Mouse (Mus musculus): ENCODE results near the gene Mutyh. TPM values are rescaled to one million over a fixed set of nuclear protein-coding genes. Genes with fewer than 3 reads are reported as not detected.
"Not testable (repeated sequence)": the region's sequence is repeated elsewhere in the genome, so short reads cannot be mapped to it uniquely, and the experiment has no call there.

The Mutyh gene
- polyA plus RNA-seq, 1 experiment from 2014 or later = 12.0 TPM

DNA sequence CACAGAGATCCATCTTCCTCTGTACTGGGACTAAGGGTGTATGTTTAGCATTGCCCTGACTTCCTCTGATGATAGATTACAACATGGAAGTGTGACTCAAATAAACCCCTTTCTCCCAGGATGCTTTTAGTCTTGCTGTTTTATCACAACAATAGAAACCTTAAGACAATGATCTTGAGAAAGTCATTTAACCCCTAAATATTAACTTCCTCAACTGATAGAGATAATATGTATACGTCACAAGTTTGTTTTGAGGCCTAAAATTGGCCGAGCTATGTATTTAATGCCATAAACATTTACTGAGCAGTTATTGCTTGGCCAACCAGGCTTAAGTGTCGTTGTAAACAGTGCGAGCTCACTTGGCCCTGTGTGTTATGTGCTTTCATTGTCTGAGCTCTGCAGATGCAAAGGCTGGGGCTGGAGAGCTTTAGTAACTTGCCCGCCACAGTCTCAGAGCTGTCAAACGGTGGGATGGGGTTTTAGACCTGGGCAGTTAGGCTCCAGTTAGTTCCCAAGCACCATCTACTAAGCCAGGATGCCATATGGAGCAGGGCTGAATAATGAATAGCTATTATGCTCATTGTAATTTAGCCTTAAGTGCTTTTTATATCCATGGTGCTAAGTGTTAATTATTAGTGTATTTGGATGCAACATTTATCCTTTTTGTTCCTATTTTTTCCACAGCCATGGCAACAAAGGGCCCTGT lies 22.0 kb downstream of the Mutyh start:
- Histone ChIP-seq H3K36me3 (ENCODE audit: control insufficient read depth, insufficient read depth, low read length) (no peaks in the 10 kb centered on the region), H3K27me3 (ENCODE audit: control insufficient read depth, insufficient read depth, low read length) (no peaks in the 10 kb centered on the region), H3K4me3 (ENCODE audit: low read depth, low read length) (no peak overlapping the region), H3K27ac (ENCODE audit: low read depth, low read length) (no peak overlapping the region), H3K4me1 (ENCODE audit: control insufficient read depth, insufficient read depth, low read length) (peaks cover 6% of the 10 kb centered on the region; the same call in 1 of the 2 replicates), H3K4me2 (no peak overlapping the region), H3K9me3 (replicated peaks; ENCODE audit: control insufficient read depth, low read length) (no peaks in the 10 kb centered on the region), H3K9ac (ENCODE audit: low read depth, low read length) (no peak overlapping the region)
- ATAC-seq (replicated peaks; ENCODE audit: insufficient number of reproducible peaks, low FRiP score, low TSS enrichment) = no peak
- 65% methylated on average over 6 of the region's 6 CpGs for WGBS (ENCODE audit: insufficient replicate concordance)

GRCm38 (mm10) chr4:116830070-116830368 lies 22.5 kb downstream of the Mutyh start:
- Histone ChIP-seq H3K9ac (ENCODE audit: low read depth, low read length) (no peak overlapping the region), H3K4me3 (ENCODE audit: low read depth, low read length) (no peak overlapping the region), H3K36me3 (ENCODE audit: control insufficient read depth, insufficient read depth, low read length) (no peaks in the 10 kb centered on the region), H3K4me2 (no peak overlapping the region), H3K4me1 (ENCODE audit: control insufficient read depth, insufficient read depth, low read length) (peaks cover 5% of the 10 kb centered on the region; the same call in 1 of the 2 replicates), H3K27ac (ENCODE audit: low read depth, low read length) (no peak overlapping the region), H3K27me3 (ENCODE audit: control insufficient read depth, insufficient read depth, low read length) (no peaks in the 10 kb centered on the region), H3K9me3 (replicated peaks; ENCODE audit: control insufficient read depth, low read length) (no peaks in the 10 kb centered on the region)
- WGBS (ENCODE audit: insufficient replicate concordance) = 37% methylated on average over 6 of the region's 6 CpGs
- no peak for ATAC-seq (replicated peaks; ENCODE audit: insufficient number of reproducible peaks, low FRiP score, low TSS enrichment)

- no peak overlapping the region for H3K27ac ChIP-seq (ENCODE audit: low read depth, low read length)
- H3K36me3 ChIP-seq (ENCODE audit: control insufficient read depth, insufficient read depth, low read length) = no peaks in the 10 kb centered on the region
- H3K4me2 ChIP-seq = no peak overlapping the region
- H3K27me3 ChIP-seq (ENCODE audit: control insufficient read depth, insufficient read depth, low read length) = peaks cover 3% of the 10 kb centered on the region; the same call in 1 of the 2 replicates
- no peaks in the 10 kb centered on the region for H3K4me1 ChIP-seq (ENCODE audit: control insufficient read depth, insufficient read depth, low read length)
- 47% methylated on average over 2 of the region's 2 CpGs for WGBS (ENCODE audit: insufficient replicate concordance)
- no peak overlapping the region for H3K9ac ChIP-seq (ENCODE audit: low read depth, low read length)
- no peak for ATAC-seq (replicated peaks; ENCODE audit: insufficient number of reproducible peaks, low FRiP score, low TSS enrichment)
- H3K4me3 ChIP-seq (ENCODE audit: low read depth, low read length) = no peak overlapping the region
- H3K9me3 ChIP-seq (replicated peaks; ENCODE audit: control insufficient read depth, low read length) = no peaks in the 10 kb centered on the region
These were observed 31.5 kb downstream of the Mutyh start for GRCm38 (mm10) chr4:116838999-116839398.

GRCm38 (mm10) chr4:116840096-116840495 lies 32.6 kb downstream of the Mutyh start:
- 9% methylated on average over 20 of the region's 29 CpGs for WGBS (ENCODE audit: insufficient replicate concordance)
- Histone ChIP-seq H3K4me2 (peak overlapping the region; percentile 60), H3K4me3 (ENCODE audit: low read depth, low read length) (peak overlapping the region; percentile 21)

DNA sequence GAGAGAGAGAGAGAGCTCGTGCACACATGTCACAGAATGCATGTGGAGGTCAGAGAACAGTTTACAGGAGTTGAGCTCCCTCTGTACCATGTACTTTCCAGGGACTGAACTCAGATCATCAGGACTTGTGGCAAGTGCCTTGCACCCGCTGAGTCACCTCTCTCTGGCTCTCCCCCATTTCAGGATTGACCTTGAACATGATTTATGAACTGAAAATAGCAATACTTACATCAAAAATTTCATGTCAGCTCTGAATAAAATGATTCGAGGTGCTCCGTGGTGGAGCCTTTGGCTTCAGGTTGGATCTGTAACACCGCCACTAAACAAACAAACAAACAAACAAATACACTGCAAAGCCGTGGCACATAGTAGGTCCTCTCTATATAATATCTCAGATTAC lies 33.3 kb downstream of the Mutyh start:
- WGBS (ENCODE audit: insufficient replicate concordance) = 75% methylated on average over 6 of the region's 6 CpGs
- H3K27me3 ChIP-seq (ENCODE audit: control insufficient read depth, insufficient read depth, low read length) = peaks cover 3% of the 10 kb centered on the region; the same call in 1 of the 2 replicates
- H3K27ac ChIP-seq (ENCODE audit: low read depth, low read length) = no peak overlapping the region
- H3K9ac ChIP-seq (ENCODE audit: low read depth, low read length) = no peak overlapping the region
- H3K4me1 ChIP-seq (ENCODE audit: control insufficient read depth, insufficient read depth, low read length) = no peaks in the 10 kb centered on the region
- H3K9me3 ChIP-seq (replicated peaks; ENCODE audit: control insufficient read depth, low read length) = no peaks in the 10 kb centered on the region
- no peak overlapping the region for H3K4me2 ChIP-seq
- no peak overlapping the region for H3K4me3 ChIP-seq (ENCODE audit: low read depth, low read length)
- no peak for ATAC-seq (replicated peaks; ENCODE audit: insufficient number of reproducible peaks, low FRiP score, low TSS enrichment)
- no peaks in the 10 kb centered on the region for H3K36me3 ChIP-seq (ENCODE audit: control insufficient read depth, insufficient read depth, low read length)

More at GRCm38 (mm10) chr4:116840096-116840495, 32.6 kb downstream of the Mutyh start:
- not testable (repeated sequence) for ATAC-seq (replicated peaks; ENCODE audit: insufficient number of reproducible peaks, low FRiP score, low TSS enrichment); H3K4me1 ChIP-seq (ENCODE audit: control insufficient read depth, insufficient read depth, low read length); H3K9ac ChIP-seq (ENCODE audit: low read depth, low read length); H3K36me3 ChIP-seq (ENCODE audit: control insufficient read depth, insufficient read depth, low read length); H3K9me3 ChIP-seq (replicated peaks; ENCODE audit: control insufficient read depth, low read length); H3K27me3 ChIP-seq (ENCODE audit: control insufficient read depth, insufficient read depth, low read length); H3K27ac ChIP-seq (ENCODE audit: low read depth, low read length)

- Histone ChIP-seq H3K4me3 (ENCODE audit: low read depth, low read length) (no peak overlapping the region), H3K4me2 (no peak overlapping the region), H3K4me1 (ENCODE audit: control insufficient read depth, insufficient read depth, low read length) (no peaks in the 10 kb centered on the region), H3K27me3 (ENCODE audit: control insufficient read depth, insufficient read depth, low read length) (peaks cover 3% of the 10 kb centered on the region; the same call in 1 of the 2 replicates), H3K27ac (ENCODE audit: low read depth, low read length) (no peak overlapping the region), H3K9me3 (replicated peaks; ENCODE audit: control insufficient read depth, low read length) (no peaks in the 10 kb centered on the region), H3K36me3 (ENCODE audit: control insufficient read depth, insufficient read depth, low read length) (no peaks in the 10 kb centered on the region), H3K9ac (ENCODE audit: low read depth, low read length) (no peak overlapping the region)
- no peak for ATAC-seq (replicated peaks; ENCODE audit: insufficient number of reproducible peaks, low FRiP score, low TSS enrichment)
- WGBS (ENCODE audit: insufficient replicate concordance) = 94% methylated on average over 3 of the region's 3 CpGs
These were observed 36.8 kb downstream of the Mutyh start for GRCm38 (mm10) chr4:116844324-116844723.

- Histone ChIP-seq H3K4me2 (no peak overlapping the region), H3K27me3 (ENCODE audit: control insufficient read depth, insufficient read depth, low read length) (no peaks in the 10 kb centered on the region), H3K36me3 (ENCODE audit: control insufficient read depth, insufficient read depth, low read length) (no peaks in the 10 kb centered on the region), H3K4me1 (ENCODE audit: control insufficient read depth, insufficient read depth, low read length) (no peaks in the 10 kb centered on the region), H3K9me3 (replicated peaks; ENCODE audit: control insufficient read depth, low read length) (no peaks in the 10 kb centered on the region), H3K27ac (ENCODE audit: low read depth, low read length) (no peak overlapping the region), H3K9ac (ENCODE audit: low read depth, low read length) (no peak overlapping the region), H3K4me3 (ENCODE audit: low read depth, low read length) (no peak overlapping the region)
- ATAC-seq (replicated peaks; ENCODE audit: insufficient number of reproducible peaks, low FRiP score, low TSS enrichment) = no peak
- whole genome bisulfite sequencing (ENCODE audit: insufficient replicate concordance) = 78% methylated on average over 3 of the region's 3 CpGs
These were observed 42.4 kb downstream of the Mutyh start for GRCm38 (mm10) chr4:116849901-116850300.

GRCm38 (mm10) chr4:116854286-116854685 lies 46.8 kb downstream of the Mutyh start:
- no peak overlapping the region for H3K9ac ChIP-seq (ENCODE audit: low read depth, low read length)
- 15% methylated on average over 2 of the region's 2 CpGs for WGBS (ENCODE audit: insufficient replicate concordance)
- H3K9me3 ChIP-seq (replicated peaks; ENCODE audit: control insufficient read depth, low read length) = no peaks in the 10 kb centered on the region
- H3K4me2 ChIP-seq = no peak overlapping the region
- no peak overlapping the region for H3K27ac ChIP-seq (ENCODE audit: low read depth, low read length)
- no peaks in the 10 kb centered on the region for H3K4me1 ChIP-seq (ENCODE audit: control insufficient read depth, insufficient read depth, low read length)
- H3K36me3 ChIP-seq (ENCODE audit: control insufficient read depth, insufficient read depth, low read length) = no peaks in the 10 kb centered on the region
- H3K4me3 ChIP-seq (ENCODE audit: low read depth, low read length) = no peak overlapping the region
- no peaks in the 10 kb centered on the region for H3K27me3 ChIP-seq (ENCODE audit: control insufficient read depth, insufficient read depth, low read length)
- ATAC-seq (replicated peaks; ENCODE audit: insufficient number of reproducible peaks, low FRiP score, low TSS enrichment) = no peak

DNA sequence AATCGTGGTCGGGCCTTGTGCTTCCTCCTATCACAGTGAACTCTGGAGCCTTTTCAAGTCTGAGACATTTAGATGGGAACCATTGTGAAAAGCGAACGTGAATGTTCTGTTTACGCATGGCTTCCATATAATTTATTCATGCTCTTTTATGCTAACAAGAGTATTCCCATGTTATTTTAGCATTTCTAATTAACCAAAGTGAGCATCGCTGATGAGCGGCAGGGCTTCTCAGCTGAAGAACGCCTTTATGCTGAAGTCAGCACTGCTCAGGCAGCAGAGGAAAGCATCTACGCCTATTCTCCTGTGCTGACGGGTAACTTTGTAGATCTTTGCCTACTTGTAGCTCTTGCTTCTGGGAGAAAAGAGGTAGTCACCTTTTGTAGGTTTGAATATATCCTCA lies 49.7 kb downstream of the Mutyh start:
- no peak for ATAC-seq (replicated peaks; ENCODE audit: insufficient number of reproducible peaks, low FRiP score, low TSS enrichment)
- H3K27me3 ChIP-seq (ENCODE audit: control insufficient read depth, insufficient read depth, low read length) = no peaks in the 10 kb centered on the region
- H3K4me1 ChIP-seq (ENCODE audit: control insufficient read depth, insufficient read depth, low read length) = no peaks in the 10 kb centered on the region
- no peaks in the 10 kb centered on the region for H3K36me3 ChIP-seq (ENCODE audit: control insufficient read depth, insufficient read depth, low read length)
- H3K27ac ChIP-seq (ENCODE audit: low read depth, low read length) = no peak overlapping the region
- no peaks in the 10 kb centered on the region for H3K9me3 ChIP-seq (replicated peaks; ENCODE audit: control insufficient read depth, low read length)
- no peak overlapping the region for H3K4me3 ChIP-seq (ENCODE audit: low read depth, low read length)
- no peak overlapping the region for H3K9ac ChIP-seq (ENCODE audit: low read depth, low read length)
- WGBS (ENCODE audit: insufficient replicate concordance) = 87% methylated on average over 10 of the region's 10 CpGs
- no peak overlapping the region for H3K4me2 ChIP-seq
